Mouse (Mus musculus): ENCODE results near the gene S1pr4.

The S1pr4 gene

DNA sequence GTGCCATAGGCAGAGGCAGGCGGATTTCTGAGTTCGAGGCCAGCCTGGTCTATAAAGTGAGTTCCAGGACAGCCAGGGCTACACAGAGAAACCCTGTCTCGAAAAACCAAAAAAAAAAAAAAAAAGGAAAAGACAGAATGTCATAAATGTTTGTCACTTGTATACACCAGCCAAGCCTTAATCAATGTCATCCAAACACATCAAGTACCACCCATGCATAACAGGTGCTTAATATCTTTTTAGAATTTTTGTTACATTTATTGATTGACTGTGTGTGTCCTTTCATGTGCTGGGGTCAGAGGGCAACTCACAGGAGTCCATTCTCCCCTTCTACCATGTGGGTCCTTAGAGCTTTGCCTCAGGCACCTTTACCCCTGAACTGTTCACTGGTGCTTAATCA is at the start of gene S1pr4:
Gene S1pr4, minus strand, starts transcription at position 101 of the 400 bp plus-strand sequence.
- no peak for DNase-seq (ENCODE audit: low read depth, low spot score)

DNA sequence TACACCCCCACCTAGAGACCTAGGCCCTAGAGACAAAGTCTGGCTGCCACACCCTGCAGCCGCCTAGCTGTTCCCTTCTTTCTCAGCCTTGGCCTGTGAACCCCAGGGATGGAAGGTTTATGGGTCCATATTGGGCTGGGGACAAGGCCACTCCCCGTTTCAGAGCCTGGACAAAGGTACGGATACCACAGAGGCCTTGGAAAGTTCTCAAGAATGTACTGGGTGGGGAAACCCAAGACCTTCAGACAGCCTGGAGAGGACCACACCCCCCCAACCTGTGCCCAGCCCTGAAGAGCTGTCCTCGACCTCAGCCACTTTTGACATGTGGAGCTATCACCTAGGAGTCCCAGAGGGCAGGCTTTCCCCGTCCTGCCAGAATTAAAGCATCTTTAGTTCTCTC is 49.0 kb upstream of the S1pr4 start:
- DNase-seq (ENCODE audit: low read depth, low spot score): no peak

DNA sequence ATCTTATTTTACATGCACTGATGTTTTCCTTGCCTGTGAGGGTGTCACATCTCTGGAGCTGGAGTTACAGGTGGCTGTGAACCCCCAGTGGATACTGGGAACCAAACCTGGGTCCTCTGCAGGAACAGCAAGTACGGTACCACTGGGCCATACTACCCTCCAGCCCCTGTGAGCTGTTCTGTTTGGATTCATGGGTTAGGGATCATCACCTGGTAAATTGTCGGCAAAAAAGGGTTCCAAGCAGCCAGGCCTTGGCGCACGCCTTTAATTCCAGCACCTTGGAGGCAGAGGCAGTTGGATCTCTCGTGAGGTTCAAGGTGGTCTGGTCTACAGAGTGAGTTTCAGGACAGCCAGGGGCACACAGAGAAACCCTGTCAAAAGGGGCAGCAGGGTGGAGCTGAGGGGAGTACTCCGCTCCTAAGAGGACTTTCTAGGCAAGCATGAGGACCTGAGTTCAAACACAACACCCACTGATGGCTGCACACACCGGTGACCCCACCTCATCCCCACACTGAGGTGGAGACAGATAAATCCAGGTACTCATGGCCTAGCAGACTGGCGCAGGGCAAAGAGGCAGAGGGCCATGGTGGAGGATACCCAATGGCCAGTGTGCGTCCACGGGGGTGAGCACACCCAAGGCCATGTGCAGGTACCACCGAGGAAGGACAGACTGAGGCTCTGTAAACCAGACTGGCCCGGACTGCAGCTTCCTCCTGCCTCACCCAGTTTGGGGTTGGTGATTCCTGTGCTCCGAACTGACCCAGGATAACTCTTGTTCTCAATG is 47.0 kb upstream of the S1pr4 start:
- no peak for DNase-seq (ENCODE audit: low read depth, low spot score)

DNA sequence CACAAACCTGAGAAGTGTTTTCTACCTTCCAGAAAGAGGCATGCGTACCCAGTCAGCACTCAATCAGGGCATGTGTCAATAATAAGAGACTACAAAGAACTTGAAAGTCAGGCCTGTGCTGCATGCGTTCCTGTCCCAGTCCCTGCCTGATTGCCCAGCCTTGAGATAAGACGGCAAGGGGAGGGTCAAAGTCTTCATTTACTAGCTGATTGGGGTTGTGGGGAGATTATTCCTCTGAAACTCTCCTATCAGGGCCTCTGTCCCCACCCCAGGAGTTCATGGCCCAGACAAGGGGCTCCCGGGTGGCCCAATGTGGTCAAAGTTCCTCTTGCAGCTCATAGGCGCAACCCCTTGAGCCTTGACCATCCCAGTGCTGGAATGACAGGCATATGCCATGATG is 46.4 kb upstream of the S1pr4 start:
- DNase-seq (ENCODE audit: low read depth, low spot score): no peak

DNA sequence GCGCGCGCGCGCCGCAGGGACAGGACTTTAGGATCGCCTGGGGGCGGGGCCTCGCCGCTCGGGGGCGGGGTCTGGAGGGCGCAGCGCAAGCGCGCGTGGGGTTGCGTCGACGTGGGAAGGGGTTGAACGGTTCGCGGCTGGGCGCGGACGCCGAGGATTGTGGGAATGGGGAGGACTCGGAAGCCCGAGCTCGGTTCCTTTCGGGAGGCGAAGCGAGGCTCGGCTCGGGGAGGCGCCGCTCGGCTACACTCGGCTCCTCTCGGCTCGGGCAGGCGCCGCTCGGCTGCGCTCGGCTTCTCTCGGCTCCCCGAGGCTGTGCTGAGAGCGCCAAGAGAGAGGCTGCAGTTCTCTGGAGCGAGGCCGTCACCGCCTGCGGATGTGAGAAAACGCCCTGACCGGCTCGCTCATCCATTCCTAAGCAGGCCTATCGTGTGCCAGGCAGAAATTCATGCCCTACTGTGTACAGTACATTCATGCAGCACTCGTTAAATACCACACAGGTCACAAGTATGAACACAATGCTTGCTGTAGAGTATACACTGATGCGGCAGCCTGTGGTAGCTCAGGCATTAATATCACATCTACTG is 45.3 kb upstream of the S1pr4 start, which contains the start of gene Gna11:
Gene Gna11, minus strand, starts transcription at position 30 of the 587 bp plus-strand sequence.
- DNase-seq (ENCODE audit: low read depth, low spot score): peak; percentile 74

DNA sequence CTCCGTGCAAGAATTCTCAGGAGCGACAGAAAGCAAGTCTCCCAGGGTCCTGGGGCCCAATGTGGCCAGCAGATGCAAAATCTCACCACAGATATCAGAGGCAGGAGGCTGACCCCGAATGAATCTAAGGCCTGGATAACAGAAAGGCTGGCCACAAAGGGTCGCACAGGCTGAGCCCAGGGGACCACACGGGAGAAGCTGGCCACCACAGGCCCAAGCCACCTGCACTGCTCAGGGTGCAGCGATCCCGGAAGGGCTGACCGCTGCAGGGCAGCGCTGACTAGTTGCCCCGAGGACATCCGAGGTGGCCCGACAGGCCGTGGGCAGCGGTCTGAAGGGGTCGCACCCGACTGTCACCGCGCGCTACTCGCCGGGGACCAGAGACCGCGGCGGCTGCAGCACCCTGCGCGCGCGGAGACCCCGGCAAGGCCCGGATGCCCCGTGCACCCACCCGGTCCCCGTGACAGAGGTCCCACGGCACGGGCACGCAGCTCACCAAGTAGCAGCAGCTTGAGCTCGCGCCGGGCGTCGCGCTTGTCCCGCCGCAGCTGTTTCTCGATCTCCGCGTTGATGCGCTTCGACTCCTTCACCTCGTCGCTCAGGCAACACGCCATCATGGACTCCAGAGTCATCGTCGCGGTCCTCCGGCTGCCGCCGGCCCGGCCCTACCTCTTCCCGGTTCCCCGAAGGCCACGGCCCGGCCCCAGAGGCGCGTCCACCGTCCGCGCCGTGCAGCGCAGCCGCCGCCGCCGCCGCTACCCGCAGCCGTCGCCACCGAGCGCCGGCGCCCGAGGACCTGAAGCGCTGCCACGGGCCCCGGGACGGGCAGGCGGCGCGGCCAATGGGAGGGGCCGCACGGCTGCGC is 44.6 kb upstream of the S1pr4 start:
- DNase-seq (ENCODE audit: low read depth, low spot score): no peak

DNA sequence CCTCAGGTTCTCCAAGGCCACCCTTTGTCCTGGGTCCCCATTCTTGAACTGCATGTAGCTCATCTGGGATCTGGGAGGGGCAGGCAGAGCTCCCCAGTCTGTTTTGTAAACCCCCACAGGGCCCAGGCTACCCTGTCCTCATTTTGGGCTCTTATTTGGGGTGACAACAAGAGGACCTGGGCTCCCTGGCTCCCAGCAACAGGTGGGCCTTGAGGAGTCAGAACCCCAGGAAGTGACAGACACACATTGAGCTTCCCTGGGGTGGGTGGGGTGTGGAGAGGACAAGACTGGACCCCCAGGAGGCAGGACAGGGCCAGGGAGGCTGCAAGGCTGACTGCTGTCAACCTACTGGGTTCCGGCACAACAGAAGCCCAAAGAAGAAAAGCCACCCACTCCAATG is 43.7 kb upstream of the S1pr4 start:
- no peak for DNase-seq (ENCODE audit: low read depth, low spot score)

DNA sequence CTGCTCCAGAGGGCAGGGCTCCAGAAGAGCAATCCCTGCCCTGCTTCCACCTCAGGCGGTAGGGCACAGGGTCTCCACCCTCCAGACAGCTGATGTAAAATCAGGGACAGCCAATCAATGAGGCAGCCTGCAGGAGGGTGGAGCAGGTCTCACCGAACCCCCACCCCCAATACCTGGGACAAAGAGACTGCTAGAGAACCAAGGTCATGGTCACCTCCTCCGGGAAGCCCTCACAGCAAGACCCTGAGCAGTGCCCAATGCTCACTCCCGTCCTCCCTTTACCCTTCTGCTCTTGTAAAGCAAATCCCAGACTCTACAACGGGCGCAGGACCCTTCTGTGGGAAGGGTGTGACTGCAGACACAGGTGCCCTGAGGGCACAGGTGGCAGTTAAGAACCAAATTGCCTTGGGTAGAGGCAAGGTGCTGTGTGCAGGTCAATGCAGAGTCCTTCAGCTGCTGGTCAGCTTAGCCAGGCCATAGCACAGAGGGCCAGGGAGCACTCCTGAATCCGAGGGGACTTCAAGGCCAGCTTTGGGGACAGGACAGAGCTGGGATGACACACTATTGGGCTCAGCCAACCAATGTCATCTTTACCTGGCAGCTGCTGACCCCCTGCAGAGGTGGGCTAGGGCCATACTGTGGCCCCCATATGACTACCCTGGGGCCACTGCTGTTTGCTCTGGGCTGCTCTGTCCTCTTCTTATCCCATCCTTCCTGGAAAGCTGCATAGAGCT is 43.0 kb upstream of the S1pr4 start:
- no peak for DNase-seq (ENCODE audit: low read depth, low spot score)

DNA sequence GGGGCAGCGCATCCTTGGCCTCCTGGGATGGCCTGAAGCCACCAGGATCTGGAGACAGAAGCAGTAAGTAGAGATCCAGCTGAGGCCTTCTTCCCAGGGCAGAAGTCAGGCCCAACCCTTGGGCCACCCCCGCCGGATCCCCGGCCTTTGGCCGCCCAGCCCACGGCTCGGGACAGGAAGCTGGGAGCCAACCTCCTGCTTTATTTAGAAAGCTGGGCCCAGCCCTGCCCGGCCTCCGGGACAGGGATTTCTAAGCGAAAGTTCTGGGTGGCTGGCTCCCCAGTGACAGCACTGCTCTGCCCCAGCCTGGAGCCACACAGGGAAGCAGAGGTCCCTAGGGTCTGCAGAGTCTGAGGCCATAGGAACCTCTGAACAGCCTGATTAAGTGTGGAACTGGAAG is 41.9 kb upstream of the S1pr4 start:
- no peak for DNase-seq (ENCODE audit: low read depth, low spot score)

DNA sequence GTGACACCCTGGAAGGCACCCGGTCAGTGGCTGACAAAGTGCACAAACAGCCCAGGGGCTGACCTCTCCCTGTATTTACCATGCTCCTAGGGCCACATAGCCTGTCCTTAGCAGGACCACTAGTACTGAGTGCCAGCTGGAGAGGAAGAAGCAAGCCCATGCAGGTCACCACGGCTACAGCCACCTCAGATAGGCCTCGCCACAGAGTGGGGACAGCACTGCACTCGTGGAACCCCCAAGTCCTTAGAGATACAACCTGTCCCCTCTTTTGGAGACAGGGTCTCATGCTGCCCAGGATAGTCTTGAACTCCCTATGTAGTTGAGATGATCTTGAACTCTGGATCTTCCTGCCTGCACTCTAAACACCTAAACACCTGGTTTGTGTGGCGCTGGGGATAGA is 41.4 kb upstream of the S1pr4 start:
- no peak for DNase-seq (ENCODE audit: low read depth, low spot score)

DNA sequence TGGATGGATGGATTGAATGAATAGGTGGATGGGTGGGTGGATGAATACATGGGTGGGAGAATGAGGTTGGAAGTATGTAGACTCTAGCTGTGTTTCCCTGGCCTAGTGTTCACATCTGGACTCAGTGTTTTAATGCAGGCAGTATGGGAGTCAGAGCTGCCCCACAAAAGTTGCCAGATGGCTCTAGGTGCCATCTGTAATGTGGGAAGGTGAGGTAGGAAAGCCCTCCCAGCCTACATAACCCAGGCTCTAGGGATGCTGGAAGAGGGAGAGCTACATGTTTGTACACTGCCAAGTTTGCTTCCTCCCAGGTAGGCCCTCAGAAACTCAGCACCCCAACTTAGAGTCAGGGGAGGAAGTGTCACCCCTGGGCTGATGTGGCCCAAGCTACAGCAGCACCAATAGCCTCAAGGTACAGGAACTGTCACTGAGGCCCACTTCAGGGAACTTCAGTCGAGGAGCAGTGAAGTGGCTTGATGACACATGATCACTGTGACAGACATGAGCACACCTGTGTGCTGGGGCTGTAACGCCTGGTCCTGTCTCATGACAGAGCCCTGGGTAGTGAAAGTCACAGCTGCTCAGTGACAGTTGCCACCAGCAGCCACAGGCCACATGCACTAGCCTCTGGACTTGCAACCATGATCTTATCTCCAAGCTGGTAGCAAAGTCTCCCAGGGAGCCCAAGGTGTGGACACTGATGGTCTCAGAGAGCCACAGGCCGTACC is 38.6 kb upstream of the S1pr4 start:
- no peak for DNase-seq (ENCODE audit: low read depth, low spot score)

DNA sequence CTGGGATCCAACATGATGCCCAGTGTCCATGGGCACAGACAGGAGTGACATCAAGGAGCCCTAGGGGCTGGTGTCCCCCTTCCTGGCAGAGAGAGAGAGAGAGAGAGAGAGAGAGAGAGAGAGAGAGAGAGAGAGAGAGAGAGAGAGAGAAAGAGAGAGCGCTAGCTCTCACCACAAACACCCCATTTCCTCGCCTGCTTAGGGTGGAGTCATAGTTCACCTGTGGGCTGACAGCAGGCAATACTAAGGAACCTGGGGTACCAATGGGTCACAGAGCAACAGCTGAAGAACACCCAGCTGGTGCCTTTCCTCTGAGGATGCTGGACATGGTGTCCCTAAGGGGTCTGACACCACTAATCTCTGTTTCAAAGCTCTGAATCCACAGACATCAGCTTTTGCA is 37.5 kb upstream of the S1pr4 start:
- DNase-seq (ENCODE audit: low read depth, low spot score): no peak

DNA sequence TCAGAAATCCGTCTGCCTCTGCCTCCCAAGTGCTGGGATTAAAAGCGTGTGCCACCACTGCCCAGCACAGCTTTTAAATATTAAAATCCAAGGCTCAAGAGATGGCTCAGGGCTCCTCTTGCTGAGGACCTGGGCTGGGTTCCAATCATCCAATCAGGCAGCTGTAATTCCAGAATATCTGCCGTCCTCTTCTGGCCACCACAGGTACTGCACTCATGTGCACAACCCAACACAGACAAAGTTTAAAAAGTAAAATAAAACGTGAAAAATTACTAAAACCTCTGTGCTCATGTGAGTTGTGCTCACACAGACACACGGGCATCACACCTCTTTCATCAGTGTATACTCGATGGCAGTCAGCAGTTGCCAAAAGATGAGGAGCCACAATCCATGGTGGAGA is 36.8 kb upstream of the S1pr4 start:
- no peak for DNase-seq (ENCODE audit: low read depth, low spot score)

DNA sequence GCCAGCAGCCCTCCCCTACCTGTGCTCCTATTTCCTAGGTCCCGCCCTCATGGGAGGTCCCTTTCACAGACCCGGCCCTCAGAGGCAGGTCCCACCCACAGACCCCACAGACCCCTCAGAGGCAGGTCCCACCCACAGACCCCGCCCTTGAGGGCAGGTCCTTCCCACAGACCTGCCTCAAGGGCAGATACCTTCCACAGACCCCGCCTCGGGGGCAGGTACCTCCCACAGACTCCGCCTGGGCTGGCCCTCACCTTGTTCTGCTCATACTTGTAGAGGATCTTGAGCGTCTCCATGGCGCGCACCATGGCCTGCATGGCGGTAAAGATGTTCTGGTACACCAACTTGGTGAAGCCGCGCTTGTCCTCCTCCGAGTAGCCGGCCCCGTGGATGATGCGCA is 34.9 kb upstream of the S1pr4 start:
- peak; percentile 75 for DNase-seq (ENCODE audit: low read depth, low spot score)

DNA sequence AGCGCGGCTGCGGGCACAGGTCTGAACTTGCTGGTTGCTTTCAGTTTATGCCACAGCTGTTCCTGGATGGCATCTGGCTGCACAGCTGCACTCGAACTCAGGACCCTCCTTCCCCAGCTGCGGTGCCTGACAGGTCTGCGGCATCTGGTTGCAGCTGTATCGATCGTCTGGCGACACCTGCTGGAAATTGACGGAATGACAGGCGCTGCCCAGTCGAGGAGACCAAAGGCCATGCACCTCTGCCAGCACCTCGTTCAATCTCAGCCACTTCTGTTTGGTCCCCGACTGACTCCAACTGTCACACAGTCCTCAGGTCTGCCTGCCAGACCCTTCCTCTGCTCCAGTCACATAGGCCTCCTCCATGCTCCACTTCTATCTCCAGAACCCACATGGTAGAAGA is 26.8 kb upstream of the S1pr4 start:
- no peak for DNase-seq (ENCODE audit: low read depth, low spot score)

DNA sequence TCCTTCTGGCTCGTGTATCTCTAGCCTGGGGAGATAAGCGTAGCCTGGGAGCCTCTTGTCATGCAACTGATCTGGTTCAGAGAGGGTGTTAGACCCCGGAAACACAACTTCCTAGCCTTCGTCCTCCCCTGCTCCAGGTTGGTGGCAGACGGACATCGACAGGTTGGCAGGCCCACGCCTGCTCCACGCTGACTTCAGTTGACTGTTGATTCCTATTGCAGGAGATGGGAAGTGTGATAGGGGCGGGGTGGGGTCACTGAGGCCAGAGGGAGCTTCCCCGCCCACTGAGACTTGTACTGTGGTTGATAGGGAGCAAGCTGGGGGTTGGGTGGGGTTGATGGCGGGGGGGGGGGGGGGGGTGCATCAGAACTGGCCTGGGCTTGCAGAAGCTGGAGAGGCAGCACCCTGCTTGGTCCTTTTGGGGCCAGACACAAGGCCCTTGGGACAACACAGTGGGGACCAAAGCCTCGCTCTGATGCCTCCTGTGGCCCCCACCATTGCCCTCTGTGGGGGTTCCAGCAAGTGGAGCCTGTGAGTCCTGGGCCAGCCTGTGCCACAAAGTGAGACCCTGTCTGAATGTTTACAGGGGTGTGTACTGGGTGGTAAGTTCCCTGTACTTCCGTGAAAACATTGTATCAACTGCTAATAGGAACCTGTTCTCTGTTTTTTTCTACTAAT is 25.2 kb upstream of the S1pr4 start:
- DNase-seq (ENCODE audit: low read depth, low spot score): no peak

DNA sequence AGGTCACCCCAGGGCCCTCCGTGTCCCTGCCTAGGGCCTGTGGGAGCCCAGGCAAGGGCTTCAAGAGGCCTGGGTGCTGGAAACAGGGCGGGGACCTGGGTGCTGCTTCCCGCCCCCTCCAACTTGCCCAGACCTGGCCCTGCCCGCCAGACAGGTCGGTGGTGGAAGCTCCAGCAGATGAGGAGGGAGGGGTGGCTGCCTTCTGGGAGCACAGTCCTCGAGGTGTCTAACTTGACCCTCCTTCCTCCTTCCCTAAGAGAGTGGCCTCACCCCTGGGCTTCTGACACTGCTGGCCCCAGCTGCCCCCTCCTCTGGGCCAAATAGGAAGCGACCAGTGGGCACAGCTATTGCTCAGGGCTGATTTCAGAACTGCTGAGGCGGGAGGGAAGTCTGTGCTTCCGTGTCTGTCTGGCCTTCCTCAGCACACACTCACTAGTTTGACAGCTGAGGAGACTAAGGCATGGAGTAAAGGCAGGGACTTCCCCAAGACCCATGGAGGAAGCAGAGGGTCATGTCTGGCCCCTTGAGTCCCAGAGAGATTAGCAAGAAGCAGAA is 24.2 kb upstream of the S1pr4 start, which contains the start of gene Gna15:
Gene Gna15, minus strand, starts transcription at position 175 of the 555 bp plus-strand sequence.
- no peak for DNase-seq (ENCODE audit: low read depth, low spot score)

DNA sequence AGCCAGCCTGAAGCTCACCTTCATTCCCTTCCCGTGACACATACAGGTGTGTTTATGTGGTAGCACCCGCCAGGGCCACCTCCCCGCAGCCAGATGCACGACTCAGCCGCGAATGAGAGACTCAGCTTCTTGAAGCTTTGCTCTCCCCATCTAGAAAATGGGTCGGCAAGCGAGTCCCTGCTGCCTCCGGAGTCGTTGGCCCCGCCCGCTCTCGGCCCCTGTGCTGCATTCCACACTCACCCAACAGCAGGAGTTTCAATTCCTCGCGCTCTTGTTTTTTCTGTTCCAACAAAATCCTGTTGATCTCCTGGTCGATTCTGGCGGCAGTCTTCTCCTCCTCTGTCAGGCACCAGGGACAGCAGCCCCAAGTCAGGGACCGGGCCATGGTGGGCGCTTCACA is 23.6 kb upstream of the S1pr4 start:
- DNase-seq (ENCODE audit: low read depth, low spot score): no peak

DNA sequence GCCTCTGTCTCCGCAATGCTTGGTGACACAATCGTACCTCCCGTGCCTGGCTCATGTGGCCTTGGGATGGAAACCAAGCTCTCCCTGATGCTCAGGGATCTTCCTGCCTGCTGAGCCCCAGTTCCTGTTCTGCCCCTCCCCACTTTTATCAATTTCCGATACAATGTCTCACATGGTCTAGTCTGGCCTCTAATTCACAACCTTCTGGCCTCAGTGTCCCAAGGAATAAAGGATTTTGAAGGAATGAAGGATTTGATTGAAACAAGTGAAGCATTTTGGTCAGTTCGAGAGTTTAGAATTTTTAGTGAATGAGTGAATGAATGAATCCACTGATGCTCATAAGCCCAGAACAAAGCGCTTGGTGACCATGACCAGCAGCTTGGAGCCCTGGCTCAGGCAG is 23.2 kb upstream of the S1pr4 start:
- no peak for DNase-seq (ENCODE audit: low read depth, low spot score)

DNA sequence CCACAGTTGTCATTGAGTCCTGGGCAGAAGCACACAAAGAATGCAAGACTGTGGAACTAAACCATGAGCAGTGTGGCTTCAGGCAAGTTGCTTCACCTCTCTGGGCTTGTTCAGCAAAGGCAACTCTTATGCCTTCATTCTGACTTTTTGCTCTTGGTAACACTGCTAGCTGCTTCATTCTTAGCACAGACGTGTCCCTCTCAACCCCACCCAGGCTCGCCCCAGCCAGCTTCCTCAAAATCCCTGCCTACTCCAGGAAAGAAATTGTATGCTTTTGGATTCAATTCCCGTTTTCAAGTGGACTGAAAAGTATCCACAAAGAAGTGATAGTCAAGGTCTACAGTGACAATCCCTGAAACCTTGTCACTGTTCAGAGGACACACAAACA is 20.0 kb upstream of the S1pr4 start:
- DNase-seq (ENCODE audit: low read depth, low spot score): no peak
